Mouse (Mus musculus): ENCODE measurements at regions not wholly inside any gene's neighbourhood (a gene's known extent, or its start where the extent isn't known, plus 50 kb on each side); places are given as distances from the start of the nearest gene placed in this dataset.
A peak's percentile ranks its signal among the peaks of the same experiment; 100 is the strongest.

DNA sequence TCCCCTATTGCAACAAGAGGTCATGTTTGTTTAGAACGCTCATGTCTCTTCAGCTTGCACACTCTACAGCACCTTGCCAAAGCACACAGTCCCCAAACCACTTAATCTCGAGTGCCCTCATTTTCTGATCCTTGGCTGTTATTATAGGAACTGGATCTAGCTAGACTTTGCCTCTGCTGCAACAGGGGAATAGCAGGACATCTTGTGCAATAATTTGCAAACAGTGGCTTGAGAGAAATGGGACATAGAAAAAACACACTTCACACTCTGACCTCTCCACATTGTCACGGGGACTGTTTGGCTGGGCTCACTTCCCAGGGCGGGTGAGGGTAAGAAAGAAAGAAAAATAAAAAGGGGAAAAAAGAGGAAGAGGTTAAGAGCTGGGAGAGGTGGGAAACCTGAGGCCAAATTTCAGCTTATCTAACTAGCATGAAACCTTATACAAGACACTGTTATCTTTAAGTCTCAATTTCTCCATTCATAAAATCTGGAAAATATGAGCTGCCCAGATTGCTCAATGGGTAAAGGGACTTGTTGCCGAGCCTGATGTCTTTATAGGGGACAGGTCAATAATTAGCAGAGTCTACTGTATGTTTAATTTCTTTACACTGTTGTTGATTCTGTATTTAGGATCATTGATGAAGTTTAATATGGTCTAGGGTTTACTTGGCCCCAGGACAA lies 356.0 kb downstream of the Ankrd50 start:
- Histone ChIP-seq H3K27ac (replicated peaks; ENCODE audit: low read depth, low read length) (peak overlapping the region; percentile 96), H3K4me3 (ENCODE audit: insufficient read depth, low read depth, low read length) (no peak overlapping the region), H3K4me1 (ENCODE audit: control insufficient read depth, insufficient read depth, insufficient read length, low read length) (peaks cover 14% of the 10 kb centered on the region)

DNA sequence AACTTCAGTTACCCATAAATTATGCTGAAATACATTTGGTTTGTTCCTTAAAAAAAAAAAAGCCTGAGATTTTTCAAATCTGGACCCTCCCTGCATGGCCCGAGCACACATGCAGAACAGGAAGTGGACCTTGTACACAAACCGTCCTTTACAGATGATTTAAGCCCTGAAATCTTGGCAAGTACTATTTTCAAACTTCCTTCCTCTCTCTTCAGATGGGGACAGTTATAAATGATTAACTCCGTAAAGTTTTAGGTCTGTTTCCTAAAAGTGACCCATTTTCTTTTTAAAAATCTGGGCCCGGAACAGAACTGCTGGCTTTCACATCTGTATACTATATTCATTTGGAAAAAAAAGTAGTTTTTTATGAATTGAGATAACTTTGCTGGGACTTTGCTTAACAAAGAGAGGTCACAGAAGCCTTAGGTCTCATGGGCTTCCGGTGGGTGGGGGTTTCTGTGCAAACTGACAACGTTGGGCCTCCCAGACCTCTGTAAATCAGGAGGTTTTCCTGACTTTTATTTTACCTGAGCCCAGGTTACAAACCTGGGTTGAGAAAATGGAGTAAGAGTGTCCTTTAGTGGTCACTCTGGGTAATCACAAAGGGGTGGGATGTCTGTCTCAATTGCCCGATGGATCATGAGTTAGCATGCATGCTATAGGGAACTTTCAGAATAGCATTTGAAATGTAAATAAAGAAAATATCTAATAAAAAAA lies 368.4 kb downstream of the Ankrd50 start:
- Histone ChIP-seq H3K4me1 (ENCODE audit: control insufficient read depth, insufficient read depth, insufficient read length, low read length) (peaks cover 4% of the 10 kb centered on the region; the same call in 1 of the 2 replicates), H3K27ac (replicated peaks; ENCODE audit: low read depth, low read length) (no peak overlapping the region)

DNA sequence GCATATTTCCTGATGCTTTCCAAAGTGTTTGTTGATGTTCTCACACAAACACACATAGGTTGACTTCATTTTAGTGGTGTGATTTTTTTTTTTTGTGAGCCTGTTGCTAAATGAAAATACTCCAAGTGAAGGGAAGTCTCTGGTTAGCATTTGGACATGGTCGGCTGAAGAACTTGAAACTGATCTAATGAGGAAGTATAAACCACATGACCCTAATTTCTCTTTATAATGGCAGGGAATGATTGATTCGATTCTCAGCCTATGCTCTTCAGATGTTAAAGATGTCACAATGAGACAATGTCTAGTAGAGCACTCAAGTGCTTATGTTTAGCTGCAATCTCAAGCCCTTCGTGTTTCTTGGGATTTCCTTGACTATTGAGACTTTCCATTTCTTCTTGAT lies 372.1 kb downstream of the Ankrd50 start:
- Histone ChIP-seq H3K4me1 (ENCODE audit: control insufficient read depth, insufficient read depth, insufficient read length, low read length) (peaks cover 4% of the 10 kb centered on the region; the same call in 1 of the 2 replicates), H3K4me3 (ENCODE audit: insufficient read depth, low read depth, low read length) (no peak overlapping the region), H3K27ac (replicated peaks; ENCODE audit: low read depth, low read length) (no peak overlapping the region)

More for the DNA sequence above, 368.4 kb downstream of the Ankrd50 start:
- H3K4me3 ChIP-seq (ENCODE audit: insufficient read depth, low read depth, low read length): no peak overlapping the region

DNA sequence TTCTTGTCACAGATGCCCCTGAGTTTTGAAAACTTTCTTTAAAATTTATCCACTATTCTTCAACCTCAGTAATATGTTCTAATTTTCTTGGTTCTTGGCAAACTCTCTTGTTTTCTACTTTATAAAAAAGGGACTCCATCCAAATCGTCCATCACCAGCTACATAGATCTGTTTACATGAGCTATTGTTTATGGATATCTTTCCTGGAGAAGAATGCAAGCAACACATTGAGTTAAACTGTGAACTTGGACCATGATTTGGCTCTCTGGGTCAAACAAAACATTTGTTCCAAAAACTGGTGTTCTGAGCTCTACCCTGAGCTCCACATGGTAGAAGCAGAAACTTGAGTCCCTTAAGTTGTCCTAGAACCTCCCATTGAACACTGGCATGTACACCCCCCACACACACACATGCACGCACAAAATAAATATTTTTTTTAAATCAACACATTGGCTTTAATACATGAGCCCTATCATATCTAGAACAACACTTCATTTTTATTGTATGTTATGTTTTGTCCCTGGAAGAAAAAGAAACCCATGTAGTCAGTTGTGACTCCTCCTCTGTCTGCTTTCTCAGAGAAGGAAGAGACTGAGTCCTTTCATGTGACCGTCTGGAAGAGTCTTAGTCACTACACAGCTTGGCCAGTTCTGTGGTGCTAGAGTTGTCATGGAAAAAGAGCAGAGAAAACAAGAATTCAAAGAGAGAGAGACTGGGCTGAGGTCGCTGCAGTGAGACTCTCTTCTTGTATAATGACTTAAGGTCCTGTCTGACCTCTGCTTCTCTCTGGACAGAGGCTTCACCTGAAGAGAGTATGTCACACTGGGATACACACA lies 379.4 kb downstream of the Ankrd50 start:
- Histone ChIP-seq H3K4me3 (ENCODE audit: insufficient read depth, low read depth, low read length) (no peak overlapping the region), H3K27ac (replicated peaks; ENCODE audit: low read depth, low read length) (no peak overlapping the region), H3K4me1 (ENCODE audit: control insufficient read depth, insufficient read depth, insufficient read length, low read length) (no peaks in the 10 kb centered on the region)

DNA sequence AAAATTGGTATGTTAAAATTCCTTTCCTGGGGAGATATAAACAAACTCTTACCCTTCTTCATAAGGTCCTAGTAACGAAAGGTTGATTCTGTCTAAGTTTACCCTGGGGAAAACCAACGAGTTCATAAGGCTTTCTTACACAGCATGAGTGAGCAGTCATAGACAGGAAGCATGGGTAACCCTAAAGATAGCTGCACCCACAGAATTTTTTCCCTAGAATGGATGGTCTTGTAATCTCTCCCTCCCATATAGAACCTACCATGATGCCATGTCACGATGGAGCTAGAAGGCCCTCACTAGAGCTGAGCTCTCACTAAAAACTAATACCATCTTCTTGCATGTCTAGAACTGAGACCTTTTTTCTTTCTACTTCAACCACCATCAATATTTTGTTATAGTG lies 380.1 kb upstream of the Gm5148 start:
- Histone ChIP-seq H3K27ac (replicated peaks; ENCODE audit: low read depth, low read length) (no peak overlapping the region), H3K4me1 (ENCODE audit: control insufficient read depth, insufficient read depth, insufficient read length, low read length) (no peaks in the 10 kb centered on the region), H3K4me3 (ENCODE audit: insufficient read depth, low read depth, low read length) (no peak overlapping the region)

DNA sequence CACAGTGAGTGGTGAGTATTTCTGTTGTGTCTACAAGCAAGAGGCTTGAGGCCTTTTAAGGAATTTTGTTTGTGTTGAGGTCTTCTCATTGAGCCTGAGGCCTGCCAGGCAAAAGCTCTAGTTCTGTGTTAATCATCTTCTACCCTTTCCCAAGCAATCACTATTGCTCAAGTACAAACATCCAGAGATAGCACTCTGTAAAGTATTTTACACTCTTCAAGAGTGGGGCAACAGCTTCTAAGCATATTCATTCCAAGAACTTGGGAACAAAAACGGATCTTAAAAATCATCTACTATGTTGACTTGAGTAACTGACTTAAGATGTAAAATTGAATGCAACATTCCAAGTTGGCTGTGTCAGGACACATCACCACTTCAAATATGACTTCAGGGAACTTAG lies 378.7 kb upstream of the Gm5148 start:
- H3K4me1 ChIP-seq (ENCODE audit: control insufficient read depth, insufficient read depth, insufficient read length, low read length): no peaks in the 10 kb centered on the region
- no peak overlapping the region for H3K27ac ChIP-seq (replicated peaks; ENCODE audit: low read depth, low read length)
- no peak overlapping the region for H3K4me3 ChIP-seq (ENCODE audit: insufficient read depth, low read depth, low read length)

DNA sequence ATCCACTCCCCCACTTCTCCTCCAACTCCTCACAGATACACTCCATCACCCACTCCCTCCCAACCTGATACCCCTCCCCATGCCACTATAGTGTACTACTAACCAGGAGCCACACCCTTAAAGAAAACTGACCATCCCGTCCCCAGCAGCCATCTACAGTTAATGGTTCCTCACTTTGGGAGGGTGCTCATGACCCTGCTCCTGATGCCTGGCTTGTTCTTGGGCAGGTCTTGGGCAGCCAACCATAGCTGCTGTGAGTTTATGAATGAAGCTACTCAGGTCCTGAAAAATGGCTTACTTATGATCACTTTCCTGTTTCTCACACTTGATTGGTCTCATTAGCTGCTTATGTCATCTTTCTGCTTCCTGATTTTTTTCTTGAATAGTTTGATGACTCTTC lies 377.9 kb upstream of the Gm5148 start:
- H3K4me1 ChIP-seq (ENCODE audit: control insufficient read depth, insufficient read depth, insufficient read length, low read length): no peaks in the 10 kb centered on the region
- no peak overlapping the region for H3K27ac ChIP-seq (replicated peaks; ENCODE audit: low read depth, low read length)
- no peak overlapping the region for H3K4me3 ChIP-seq (ENCODE audit: insufficient read depth, low read depth, low read length)

DNA sequence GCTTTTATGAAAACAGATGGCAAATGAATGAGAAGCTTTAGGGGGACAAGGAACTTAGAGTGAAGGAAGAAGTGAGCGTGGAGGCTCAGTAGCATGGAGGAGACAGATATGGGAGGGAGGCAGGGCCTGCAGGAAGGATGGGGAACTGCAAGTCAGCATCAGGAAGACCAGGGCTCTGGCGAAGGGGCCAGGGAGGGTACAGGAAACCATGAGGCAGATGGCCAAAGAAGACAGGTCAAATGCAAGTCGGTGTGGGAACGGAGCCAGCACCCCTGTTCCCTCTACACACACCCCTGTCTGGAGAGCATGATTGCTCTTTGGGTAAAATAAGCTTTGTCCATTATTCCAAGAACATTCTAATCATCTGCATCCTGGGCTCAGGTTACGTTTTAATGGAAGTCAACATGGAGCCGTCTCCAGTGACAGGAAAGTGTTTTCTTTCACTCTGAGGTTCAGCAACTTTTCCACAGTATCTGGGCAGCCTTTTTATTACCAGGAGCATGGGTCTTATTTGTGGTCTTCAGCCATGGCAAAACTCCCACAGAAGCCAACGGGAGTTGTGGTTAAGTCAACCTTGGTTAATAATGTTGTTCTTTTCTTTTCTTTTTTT lies 370.2 kb upstream of the Gm5148 start:
- no peaks in the 10 kb centered on the region for H3K4me1 ChIP-seq (ENCODE audit: control insufficient read depth, insufficient read depth, insufficient read length, low read length)
- H3K4me3 ChIP-seq (ENCODE audit: insufficient read depth, low read depth, low read length): no peak overlapping the region
- H3K27ac ChIP-seq (replicated peaks; ENCODE audit: low read depth, low read length): no peak overlapping the region

DNA sequence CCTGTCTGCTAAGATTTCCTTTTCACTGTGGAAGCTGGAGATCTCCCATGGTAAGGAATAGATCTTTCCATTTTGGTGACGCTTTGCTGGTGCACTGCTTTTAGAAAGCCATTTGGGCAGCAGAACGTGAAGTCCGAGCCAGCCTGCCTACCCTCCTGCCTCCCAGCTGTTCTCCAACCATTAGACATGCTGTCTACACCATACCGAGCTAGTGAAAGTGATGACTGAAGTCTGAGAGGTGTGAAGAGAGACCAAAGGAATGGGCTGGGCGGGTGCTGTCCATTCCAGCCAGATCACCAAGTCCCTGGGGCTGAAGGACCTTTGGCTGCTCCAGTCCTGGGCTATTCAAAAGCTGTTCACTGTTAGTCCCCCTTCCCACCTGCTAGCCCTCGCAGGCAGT lies 360.3 kb upstream of the Gm5148 start:
- Histone ChIP-seq H3K4me1 (ENCODE audit: control insufficient read depth, insufficient read depth, insufficient read length, low read length) (no peaks in the 10 kb centered on the region), H3K27ac (replicated peaks; ENCODE audit: low read depth, low read length) (no peak overlapping the region), H3K4me3 (ENCODE audit: insufficient read depth, low read depth, low read length) (no peak overlapping the region)

DNA sequence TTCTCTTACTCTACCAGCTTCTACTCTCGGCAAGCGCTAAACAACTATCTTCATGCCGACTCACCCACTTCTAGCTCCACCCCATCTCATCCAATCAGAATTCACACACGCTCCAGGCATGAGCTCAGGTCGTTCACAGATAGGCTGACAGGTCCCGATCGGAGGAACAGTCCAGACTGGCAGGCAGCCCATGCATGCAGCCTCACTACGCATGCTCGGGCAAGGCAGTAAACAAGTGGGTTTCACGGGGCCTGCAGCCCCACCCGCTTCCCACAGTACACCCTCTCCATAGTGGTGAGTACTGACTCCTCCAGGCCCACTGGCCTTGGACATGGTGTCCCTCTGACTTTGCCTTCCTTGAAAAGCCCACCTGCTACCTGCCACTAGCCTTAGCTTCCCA lies 358.1 kb upstream of the Gm5148 start:
- no peak overlapping the region for H3K4me3 ChIP-seq (ENCODE audit: insufficient read depth, low read depth, low read length)
- H3K4me1 ChIP-seq (ENCODE audit: control insufficient read depth, insufficient read depth, insufficient read length, low read length): no peaks in the 10 kb centered on the region
- H3K27ac ChIP-seq (replicated peaks; ENCODE audit: low read depth, low read length): no peak overlapping the region

DNA sequence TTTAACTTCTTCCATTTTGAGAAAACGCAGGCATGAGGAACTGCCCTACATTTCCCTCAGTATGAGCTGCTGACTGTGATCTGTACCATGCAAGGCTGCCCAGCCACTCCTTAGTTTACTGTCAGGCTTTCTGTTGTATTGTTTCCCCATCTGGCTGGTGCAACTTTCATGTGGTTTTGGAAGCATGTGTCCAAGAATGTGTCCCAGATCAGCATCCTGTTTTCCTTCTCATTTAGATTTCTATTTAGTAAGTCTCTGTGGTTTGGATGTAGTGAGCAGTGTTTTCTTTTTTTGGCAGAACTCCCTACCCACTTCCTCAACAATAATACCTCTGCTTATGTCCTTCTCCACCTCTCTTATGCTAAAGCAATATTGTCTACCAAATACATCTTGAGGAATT lies 352.5 kb upstream of the Gm5148 start:
- no peak overlapping the region for H3K27ac ChIP-seq (replicated peaks; ENCODE audit: low read depth, low read length)
- no peaks in the 10 kb centered on the region for H3K4me1 ChIP-seq (ENCODE audit: control insufficient read depth, insufficient read depth, insufficient read length, low read length)
- H3K4me3 ChIP-seq (ENCODE audit: insufficient read depth, low read depth, low read length): no peak overlapping the region

DNA sequence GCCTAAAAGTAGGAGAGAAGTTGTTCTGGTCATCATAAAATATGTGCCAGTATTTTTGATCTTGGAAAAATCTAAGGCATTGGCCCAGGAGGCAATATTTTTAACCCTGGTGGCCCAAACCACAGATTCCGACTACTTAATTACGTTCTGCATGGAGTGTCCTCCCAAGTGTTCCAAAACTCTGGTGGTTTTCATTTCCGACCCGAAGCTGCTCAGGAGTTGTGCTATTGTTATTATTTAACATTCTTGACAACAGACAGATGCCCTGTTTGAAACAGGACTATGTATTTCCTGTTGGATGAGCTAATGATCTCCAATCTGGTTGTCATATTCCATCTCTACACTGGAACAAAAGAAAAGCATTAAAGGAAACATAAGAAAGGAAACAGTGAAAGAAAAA lies 349.7 kb upstream of the Gm5148 start:
- Histone ChIP-seq H3K4me3 (ENCODE audit: insufficient read depth, low read depth, low read length) (no peak overlapping the region), H3K27ac (replicated peaks; ENCODE audit: low read depth, low read length) (no peak overlapping the region), H3K4me1 (ENCODE audit: control insufficient read depth, insufficient read depth, insufficient read length, low read length) (no peaks in the 10 kb centered on the region)

DNA sequence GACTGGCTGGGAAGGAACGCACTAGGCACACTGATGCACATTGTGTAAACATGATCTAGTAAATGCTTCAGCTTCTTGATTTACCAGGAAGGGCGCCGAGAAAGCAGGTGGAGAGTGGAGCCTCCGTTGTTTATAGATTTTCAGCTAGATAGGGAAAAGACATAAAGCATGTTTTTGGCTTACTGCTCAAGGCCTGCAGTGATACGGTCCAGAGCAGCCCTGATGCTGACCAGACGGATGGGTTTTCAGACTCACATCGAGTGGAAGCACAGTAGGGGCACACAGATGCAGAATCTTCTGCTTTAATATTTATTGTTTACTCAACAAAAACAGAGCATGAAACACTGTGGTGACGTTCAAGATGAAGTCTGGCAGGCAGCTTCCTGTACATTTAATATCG lies 331.3 kb upstream of the Gm5148 start:
- Histone ChIP-seq H3K4me1 (ENCODE audit: control insufficient read depth, insufficient read depth, insufficient read length, low read length) (no peaks in the 10 kb centered on the region), H3K27ac (replicated peaks; ENCODE audit: low read depth, low read length) (no peak overlapping the region), H3K4me3 (ENCODE audit: insufficient read depth, low read depth, low read length) (no peak overlapping the region)

DNA sequence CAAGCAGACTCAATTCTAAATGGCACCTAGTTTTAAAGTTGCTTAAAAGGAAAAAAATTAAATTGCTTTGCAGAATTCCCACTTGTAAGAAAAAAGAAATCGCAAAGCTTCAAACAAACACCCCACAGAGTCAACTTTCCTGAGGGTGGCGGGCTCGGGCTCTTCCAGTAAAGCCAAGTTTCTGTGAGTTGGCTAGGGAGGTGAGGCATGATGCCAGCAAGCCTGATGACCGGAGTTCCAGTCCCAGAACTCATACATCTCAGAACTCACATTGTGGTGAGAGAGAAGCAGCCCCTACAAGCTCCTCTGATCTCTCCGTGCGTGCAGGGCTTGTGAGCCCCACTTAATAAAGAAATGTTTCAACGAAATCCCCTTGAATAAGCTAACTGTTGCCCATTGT lies 328.7 kb upstream of the Gm5148 start:
- Histone ChIP-seq H3K27ac (replicated peaks; ENCODE audit: low read depth, low read length) (no peak overlapping the region), H3K4me1 (ENCODE audit: control insufficient read depth, insufficient read depth, insufficient read length, low read length) (no peaks in the 10 kb centered on the region), H3K4me3 (ENCODE audit: insufficient read depth, low read depth, low read length) (no peak overlapping the region)

DNA sequence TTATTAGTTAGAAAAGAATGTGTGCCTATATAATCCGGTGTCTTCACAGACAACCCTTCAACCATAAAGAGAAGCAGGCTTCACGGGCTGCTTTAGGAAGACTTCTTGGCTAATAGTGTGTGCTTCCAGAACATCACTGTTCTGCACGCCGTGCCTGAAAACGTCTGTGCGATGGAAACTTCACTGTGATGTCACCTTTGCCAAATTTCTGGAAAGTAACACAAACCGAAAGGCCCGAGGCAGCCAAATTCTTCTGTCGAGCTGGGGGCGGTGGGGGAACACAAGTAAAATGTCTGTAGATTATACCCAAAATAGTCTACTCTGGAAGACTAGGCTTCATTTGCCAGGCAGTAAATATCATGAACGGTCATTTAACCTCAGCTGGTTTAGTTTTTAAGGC lies 327.5 kb upstream of the Gm5148 start:
- no peak overlapping the region for H3K4me3 ChIP-seq (ENCODE audit: insufficient read depth, low read depth, low read length)
- no peak overlapping the region for H3K27ac ChIP-seq (replicated peaks; ENCODE audit: low read depth, low read length)
- H3K4me1 ChIP-seq (ENCODE audit: control insufficient read depth, insufficient read depth, insufficient read length, low read length): no peaks in the 10 kb centered on the region
